Comparison of ENCODE assay signal across 13 mouse cellular contexts in the genomic region with DNA sequence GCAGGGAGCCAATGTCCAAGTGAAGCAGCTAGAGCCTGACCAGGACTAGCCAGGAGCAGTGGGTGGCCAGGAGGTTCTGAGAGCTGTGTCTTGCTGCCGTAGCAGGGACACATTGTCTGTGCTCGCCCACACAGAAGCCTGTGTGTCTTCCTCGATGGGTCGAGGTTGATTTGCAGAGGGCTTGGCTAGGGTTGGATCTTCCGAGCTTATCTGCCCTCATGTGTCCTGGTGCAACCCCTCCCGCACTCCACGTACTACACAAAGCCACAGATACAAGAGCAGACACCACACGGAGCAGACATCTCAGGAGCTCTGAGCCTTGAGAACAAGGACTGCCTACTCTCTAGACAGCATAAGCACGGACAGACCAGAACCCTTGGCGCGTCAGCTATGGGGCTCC. TPM values are rescaled to one million over a fixed set of nuclear protein-coding genes. Genes with fewer than 3 reads are reported as not detected.
DNase-seq lines count a peak whose midpoint lies in the region; ATAC-seq and TF ChIP-seq lines count a peak whose summit lies in the region.
"Had no signal": no experiment of that assay in that cellular context is flagged by ENCODE, and none has a peak within 500 bp of the region (broad histone marks: within the 10 kb centered on the region; RNA-seq: fewer than 3 reads in every experiment).

No protein-coding gene starts in this region.

- ATAC-seq in embryonic facial prominence, embryonic 15.5 days (ENCODE audit: insufficient number of reproducible peaks, low FRiP score, low TSS enrichment, low read depth): no peak
- no peak for ATAC-seq in kidney, embryonic 14.5 days (ENCODE audit: low FRiP score, low TSS enrichment)
- no peak for ATAC-seq in megakaryocyte, adult 5-6 weeks (ENCODE audit: poor library complexity, severe bottlenecking)
- ATAC-seq: intestine, embryonic 16.5 days had no signal

- H3K27ac ChIP-seq in embryonic facial prominence, embryonic 15.5 days (replicated peaks): 0 out of 2 replicates have a peak overlapping the region, but pooled peaks have one; percentile 8
- no peak overlapping the region; the same call in 1 of the 2 replicates for H3K27ac ChIP-seq in embryonic facial prominence, embryonic 10.5 days (replicated peaks)
- H3K27ac ChIP-seq in kidney, embryonic 14.5 days (ENCODE audit: low read depth, low read length): peak overlapping the region; percentile 13; the same call in 1 of the 2 replicates
- H3K27ac ChIP-seq in small intestine, adult 2 months (ENCODE audit: insufficient read depth, low read depth, low read length): 0 out of 2 replicates have a peak overlapping the region, but pooled peaks have one; percentile 11

- H3K4me3 ChIP-seq in embryonic facial prominence, embryonic 15.5 days (replicated peaks): no peak overlapping the region
- no peak overlapping the region for H3K4me3 ChIP-seq in embryonic facial prominence, embryonic 10.5 days
- H3K4me3 ChIP-seq in kidney, embryonic 14.5 days (ENCODE audit: low read length): no peak overlapping the region
- H3K4me3 ChIP-seq in megakaryocyte, embryonic 14.5 days (replicated peaks): peak overlapping the region; percentile 18
- no peak overlapping the region for H3K4me3 ChIP-seq in small intestine, adult 2 months (ENCODE audit: low read depth, low read length)
- H3K4me3 ChIP-seq: forebrain, embryonic 10.5 days had no signal

- peaks cover 28% of the 10 kb centered on the region for H3K4me1 ChIP-seq in embryonic facial prominence, embryonic 15.5 days
- H3K4me1 ChIP-seq in embryonic facial prominence, embryonic 10.5 days: peaks cover 18% of the 10 kb centered on the region
- H3K4me1 ChIP-seq in kidney, embryonic 14.5 days (ENCODE audit: control insufficient read depth, insufficient read depth, low read length): peaks cover 9% of the 10 kb centered on the region; the same call in 1 of the 2 replicates
- H3K4me1 ChIP-seq in megakaryocyte, embryonic 14.5 days: peaks cover 45% of the 10 kb centered on the region
- 0 out of 2 replicates have a peak, but pooled peaks cover 4% of the 10 kb centered on the region for H3K4me1 ChIP-seq in small intestine, adult 2 months (ENCODE audit: control insufficient read depth, insufficient read depth, insufficient read length, low read length)

- no peak for DNase-seq in embryonic facial prominence, embryonic 10.5 days (ENCODE audit: low spot score)
- no peak for DNase-seq in kidney, postnatal 25 days
- DNase-seq in frontal cortex, postnatal 10 days (ENCODE audit: low spot score in 2 of 2): no peak
- DNase-seq: cerebellum, adult 8-10 months; lung, postnatal 10 days; right cerebral cortex, adult 18-20 months had no signal

- no peaks in the 10 kb centered on the region for H3K9me3 ChIP-seq in embryonic facial prominence, embryonic 15.5 days (replicated peaks)
- no peaks in the 10 kb centered on the region for H3K9me3 ChIP-seq in embryonic facial prominence, embryonic 10.5 days
- no peaks in the 10 kb centered on the region for H3K9me3 ChIP-seq in kidney, embryonic 14.5 days (ENCODE audit: control insufficient read depth, low read length)
- H3K9me3 ChIP-seq in megakaryocyte, embryonic 14.5 days: 0 out of 2 replicates have a peak, but pooled peaks cover 3% of the 10 kb centered on the region
- H3K9me3 ChIP-seq: forebrain, embryonic 10.5 days had no signal

- TF ChIP-seq POLR2A in small intestine, adult 2 months (IDR thresholded peaks at IDR 0.05; ENCODE audit: low read depth, low read length): no peak

- TF ChIP-seq CTCF in small intestine, adult 2 months (IDR thresholded peaks at IDR 0.05; ENCODE audit: extremely low read depth, insufficient read length, insufficient replicate concordance, low read depth, low read length): no peak

- H3K4me2 ChIP-seq in embryonic facial prominence, embryonic 15.5 days (replicated peaks): no peak overlapping the region
- H3K4me2 ChIP-seq in kidney, embryonic 14.5 days (replicated peaks; ENCODE audit: low read depth, low read length): no peak overlapping the region

- WGBS in embryonic facial prominence, embryonic 15.5 days: 81% methylated on average over 11 of the region's 11 CpGs
- 85% methylated on average over 11 of the region's 11 CpGs for WGBS in embryonic facial prominence, embryonic 10.5 days
- WGBS in kidney, embryonic 14.5 days: 76% methylated on average over 11 of the region's 11 CpGs
- 76% methylated on average over 11 of the region's 11 CpGs for WGBS in small intestine, adult 2 months

- H3K36me3 ChIP-seq in embryonic facial prominence, embryonic 15.5 days: no peaks in the 10 kb centered on the region
- H3K36me3 ChIP-seq in embryonic facial prominence, embryonic 10.5 days (replicated peaks): no peaks in the 10 kb centered on the region
- H3K36me3 ChIP-seq in kidney, embryonic 14.5 days (ENCODE audit: control insufficient read depth, insufficient read depth, low read length): no peaks in the 10 kb centered on the region
- H3K36me3 ChIP-seq in megakaryocyte, embryonic 14.5 days (replicated peaks; ENCODE audit: low read length): no peaks in the 10 kb centered on the region
- H3K36me3 ChIP-seq in small intestine, adult 2 months (ENCODE audit: control insufficient read depth, insufficient read depth, low read length): peaks cover 7% of the 10 kb centered on the region; the same call in 1 of the 2 replicates
- H3K36me3 ChIP-seq: forebrain, embryonic 10.5 days had no signal

- no peaks in the 10 kb centered on the region for H3K27me3 ChIP-seq in embryonic facial prominence, embryonic 15.5 days
- no peaks in the 10 kb centered on the region; the same call in 1 of the 2 replicates for H3K27me3 ChIP-seq in embryonic facial prominence, embryonic 10.5 days (replicated peaks; ENCODE audit: low read depth, poor library complexity, severe bottlenecking)
- H3K27me3 ChIP-seq in kidney, embryonic 14.5 days (ENCODE audit: control insufficient read depth, insufficient read depth, low read length): no peaks in the 10 kb centered on the region
- H3K27me3 ChIP-seq in megakaryocyte, embryonic 14.5 days (replicated peaks): peaks cover 36% of the 10 kb centered on the region
- no peaks in the 10 kb centered on the region for H3K27me3 ChIP-seq in small intestine, adult 2 months (ENCODE audit: control insufficient read depth, insufficient read depth, low read length)

- no peak overlapping the region for H3K9ac ChIP-seq in embryonic facial prominence, embryonic 15.5 days
- H3K9ac ChIP-seq in kidney, embryonic 14.5 days (ENCODE audit: low read depth, low read length): no peak overlapping the region

RNA-seq across cellular contexts. Expression of gene Epas1, which starts 45.5 kb away (rescaled TPM):
- polyA plus RNA-seq in embryonic facial prominence, embryonic 15.5 days (2015; fragmentation: Nextera tagmentation; extraction: Ambion mirVana): 6.0 and 9.8 TPM in 2 replicates
- polyA plus RNA-seq in embryonic facial prominence, embryonic 10.5 days (2016; fragmentation: Nextera tagmentation; extraction: Ambion mirVana): 2.8 and 2.9 TPM in 2 replicates
- polyA plus RNA-seq in kidney, embryonic 14.5 days (2014; fragmentation: Nextera tagmentation; extraction: Ambion mirVana): 8.6 and 12.8 TPM in 2 replicates
- 0.39 and 0.96 TPM in 2 replicates for polyA plus RNA-seq in megakaryocyte, embryonic 14.5 days (2012; ENCODE audit: insufficient read depth, low replicate concordance)
- 0.91 and 1.3 TPM in 2 replicates for total RNA-seq in megakaryocyte, adult 5-6 weeks (2015)
- 0.07 and 0.33 TPM in 2 replicates for total RNA-seq in megakaryocyte, adult 5-6 weeks (2017)
- 40.7 and 52.0 TPM in 2 replicates for polyA plus RNA-seq in small intestine, adult 2 months (2012; rRNA removed)
